Mouse (Mus musculus) cerebellum, postnatal 36 days (tissue): Measurements from ENCODE around the gene Hnrnpul1.
"Not testable (repeated sequence)": the region's sequence is repeated elsewhere in the genome, so short reads cannot be mapped to it uniquely, and the experiment has no call there.

Experiments used
- DNase-seq, 2 experiments: peaks; one replicate each; pipeline ENCODE4 v3.0.0; 2021 to 2022; ENCODE audit warnings: mixed read lengths in 2 of 2

The Hnrnpul1 gene

DNA sequence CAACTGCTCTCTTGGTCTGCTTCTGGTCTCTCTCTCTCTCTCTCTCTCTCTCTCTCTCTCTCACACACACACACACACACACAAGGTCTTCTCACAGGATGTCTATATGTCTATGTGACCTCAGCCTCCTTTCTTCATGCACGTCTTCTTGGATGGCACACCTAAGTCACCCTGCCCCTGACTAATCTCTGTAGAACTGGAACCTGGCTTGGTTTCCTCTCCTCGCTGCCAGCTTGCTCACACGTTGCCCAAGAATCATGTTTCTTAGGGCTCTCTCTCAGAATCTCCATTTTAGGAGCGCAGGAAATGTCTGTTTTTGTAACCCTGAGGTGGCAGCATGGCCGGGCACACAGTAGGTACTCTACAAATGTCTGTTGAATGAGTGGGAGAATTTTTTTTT is 25.5 kb upstream of the Hnrnpul1 start:
- DNase-seq: no peak

GRCm38 (mm10) chr7:25768229-25768628 is 13.7 kb upstream of the Hnrnpul1 start:
- no peak for DNase-seq

- DNase-seq: no peak
Measured at GRCm38 (mm10) chr7:25766108-25766507, 11.6 kb upstream of the Hnrnpul1 start.

DNA sequence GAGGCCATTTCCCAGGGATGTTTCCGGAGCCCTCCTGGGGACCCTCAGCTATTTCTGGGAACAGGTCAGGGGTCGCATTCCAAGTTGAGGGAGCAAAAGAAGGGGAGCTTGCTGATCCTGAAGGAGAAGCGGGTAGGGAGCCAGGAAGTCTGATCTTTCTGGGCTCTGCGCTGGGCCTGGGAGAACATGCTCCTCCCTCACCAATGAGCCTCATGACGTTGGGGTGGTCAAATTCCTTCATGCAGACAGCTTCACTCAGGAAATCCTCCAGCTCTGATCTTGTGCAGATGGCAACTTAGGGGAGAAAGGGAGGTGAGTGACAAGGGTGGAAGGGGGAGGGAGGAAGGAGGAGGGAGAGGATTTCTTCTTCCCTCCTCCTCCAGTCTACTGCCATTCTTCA is 9.7 kb upstream of the Hnrnpul1 start:
- DNase-seq: no peak

DNA sequence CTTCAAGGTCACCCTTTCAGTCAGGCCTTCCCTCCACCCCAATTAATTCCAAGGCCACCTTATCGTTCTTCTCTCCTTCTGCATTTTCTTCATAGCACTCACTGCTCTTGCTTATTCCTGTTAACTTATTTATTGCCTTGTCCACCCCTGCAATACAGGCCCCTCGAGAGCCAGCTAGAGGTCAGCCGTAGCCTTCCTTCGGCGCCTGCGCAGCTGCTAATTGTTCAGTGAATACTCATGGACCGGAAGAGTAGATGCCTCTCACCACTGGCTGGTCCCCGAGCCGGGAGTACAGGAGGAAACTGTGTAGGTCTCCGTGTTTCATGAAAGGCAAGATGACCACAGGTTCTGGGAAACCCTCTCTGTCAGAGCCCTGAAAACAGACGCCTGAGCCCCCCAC is 9.1 kb upstream of the Hnrnpul1 start:
- DNase-seq: no peak

GRCm38 (mm10) chr7:25761354-25761753 is 6.8 kb upstream of the Hnrnpul1 start:
- no peak for DNase-seq

GRCm38 (mm10) chr7:25756011-25756410 is 1.5 kb upstream of the Hnrnpul1 start:
- peak; percentile 84 to 89 for DNase-seq

GRCm38 (mm10) chr7:25755468-25755833 is 894 bp upstream of the Hnrnpul1 start:
- peak in 1 of 2 experiments; percentile 60 for DNase-seq

- no peak for DNase-seq
Measured at GRCm38 (mm10) chr7:25754439-25754737, 169 bp downstream of the Hnrnpul1 start.

GRCm38 (mm10) chr7:25753643-25754438 is 716 bp downstream of the Hnrnpul1 start:
- DNase-seq: peak in 1 of 2 experiments; percentile 53

DNA sequence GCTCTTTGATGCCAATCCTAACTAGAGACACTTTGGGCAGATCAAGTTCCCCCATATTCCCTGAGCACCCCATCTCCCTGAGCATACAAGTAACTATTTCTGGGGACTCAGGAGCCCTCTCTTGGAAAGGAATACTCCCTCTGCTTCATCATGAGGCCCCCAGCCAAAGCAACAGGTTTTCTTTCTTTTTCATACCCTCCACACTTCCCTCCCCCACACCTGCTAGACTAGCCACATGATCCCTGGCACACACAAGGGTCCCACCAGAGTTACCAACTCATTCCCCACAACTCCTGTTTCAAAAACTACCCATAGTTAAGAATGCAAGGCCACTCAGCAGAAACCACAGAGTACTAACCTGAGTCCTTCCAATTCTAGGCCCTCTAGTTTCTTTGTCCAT is 1.5 kb downstream of the Hnrnpul1 start:
- DNase-seq: no peak

DNA sequence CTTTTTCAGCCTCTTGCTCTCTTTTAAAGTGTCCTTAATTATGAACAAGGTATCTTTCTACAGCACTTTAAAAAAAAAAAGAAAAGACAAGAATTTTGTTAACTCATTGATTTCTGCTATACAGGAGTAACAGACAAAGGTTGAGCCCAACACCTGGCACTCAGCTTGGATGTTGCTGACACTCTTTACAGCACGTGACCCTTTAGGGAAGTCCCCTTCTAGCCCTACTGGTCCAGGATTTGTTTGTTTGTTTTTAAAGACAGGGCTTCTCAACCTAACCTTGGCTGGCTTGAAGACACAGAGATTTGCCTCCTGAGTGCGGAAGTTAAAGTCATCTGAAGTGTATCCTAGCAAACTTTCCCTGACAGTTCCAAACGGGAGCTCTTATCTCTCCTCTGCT is 7.7 kb downstream of the Hnrnpul1 start:
- DNase-seq: no peak

- DNase-seq: no peak
Measured at GRCm38 (mm10) chr7:25738277-25738676, 16.3 kb downstream of the Hnrnpul1 start.

- DNase-seq: no peak
Measured at GRCm38 (mm10) chr7:25736920-25737319, 17.6 kb downstream of the Hnrnpul1 start.

GRCm38 (mm10) chr7:25734991-25735390 is 19.6 kb downstream of the Hnrnpul1 start:
- no peak for DNase-seq

DNA sequence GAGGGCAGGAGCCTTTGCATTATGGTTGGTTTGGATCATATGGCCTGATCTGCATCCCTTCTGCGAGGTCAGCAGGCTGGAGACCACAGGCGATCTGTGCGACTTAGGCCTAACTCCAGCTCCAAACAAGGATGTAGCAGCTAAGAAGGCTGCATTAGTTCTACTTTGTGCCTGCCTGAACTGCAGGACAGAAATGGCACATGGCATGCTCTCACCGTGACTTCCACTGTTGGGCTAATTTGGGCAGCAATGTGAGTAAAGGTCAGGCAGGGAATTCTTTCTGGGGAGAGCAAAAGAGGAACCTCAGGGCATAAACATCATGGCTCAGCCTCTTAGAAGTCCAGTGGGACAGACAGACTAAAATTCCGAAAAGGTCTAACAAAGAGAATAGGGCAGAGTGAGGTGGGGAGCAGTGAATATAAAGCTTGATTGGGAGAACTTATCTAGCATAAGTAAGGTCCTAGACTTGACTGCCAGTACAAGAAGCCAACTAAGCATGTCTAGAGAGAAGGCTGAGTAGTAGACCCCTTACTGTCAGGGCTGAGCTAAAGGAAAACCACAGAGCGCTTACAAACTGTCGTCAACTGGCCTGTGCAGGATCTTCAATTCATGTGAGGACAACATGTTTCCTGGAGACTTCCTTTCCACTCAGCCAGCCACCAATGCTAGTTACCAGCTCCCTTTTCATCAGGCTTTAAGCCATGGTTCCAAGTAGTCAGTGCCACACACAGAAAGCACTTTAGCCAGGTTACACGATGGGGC is 23.1 kb downstream of the Hnrnpul1 start:
- no peak for DNase-seq

- no peak for DNase-seq
Measured at GRCm38 (mm10) chr7:25729862-25730261, 24.7 kb downstream of the Hnrnpul1 start.

DNA sequence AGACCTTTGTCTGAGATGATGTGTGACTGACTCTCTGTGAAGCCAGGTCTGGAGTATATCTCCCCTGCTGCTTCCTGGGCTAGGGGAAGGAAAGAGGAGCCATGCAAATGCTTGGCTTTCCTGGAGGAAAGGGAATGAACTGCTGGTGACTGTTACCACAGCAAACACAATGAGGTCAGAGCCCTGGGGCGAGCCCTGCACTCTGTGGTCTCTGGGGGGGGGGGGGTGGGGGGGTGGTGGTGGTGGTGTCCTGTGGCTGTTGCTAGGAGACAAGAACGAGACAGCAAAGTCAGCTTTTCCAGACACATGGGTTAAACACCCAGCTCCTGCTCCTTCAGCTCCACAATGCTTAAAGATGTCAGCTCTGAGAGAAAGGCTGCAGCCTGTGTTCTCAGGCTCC is 25.2 kb downstream of the Hnrnpul1 start:
- no peak for DNase-seq

- DNase-seq: no peak
Measured at GRCm38 (mm10) chr7:25727800-25728199, 26.8 kb downstream of the Hnrnpul1 start.

GRCm38 (mm10) chr7:25725886-25726285 is 28.7 kb downstream of the Hnrnpul1 start:
- no peak for DNase-seq

GRCm38 (mm10) chr7:25721776-25722175 is 32.8 kb downstream of the Hnrnpul1 start:
- not testable (repeated sequence) for DNase-seq

DNA sequence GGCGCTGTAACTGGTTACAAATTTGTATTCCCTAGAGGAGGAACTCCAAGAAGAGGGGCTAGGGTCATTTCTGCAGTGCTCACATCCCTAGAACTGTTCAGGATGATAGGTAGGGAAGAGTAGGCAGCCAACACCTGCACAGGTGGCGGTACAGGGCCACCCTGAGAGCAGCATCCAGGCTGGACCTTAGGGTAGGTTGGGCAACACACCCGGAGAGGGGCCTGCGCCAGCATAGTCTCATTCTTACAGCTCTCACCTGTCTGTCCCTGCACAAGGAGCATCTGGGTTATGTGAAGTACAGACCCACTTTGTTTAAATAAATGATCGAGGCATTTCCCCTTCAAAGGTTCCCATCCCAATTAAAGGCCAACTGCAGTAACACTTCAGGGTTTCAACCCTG is 33.8 kb downstream of the Hnrnpul1 start:
- DNase-seq: no peak

DNA sequence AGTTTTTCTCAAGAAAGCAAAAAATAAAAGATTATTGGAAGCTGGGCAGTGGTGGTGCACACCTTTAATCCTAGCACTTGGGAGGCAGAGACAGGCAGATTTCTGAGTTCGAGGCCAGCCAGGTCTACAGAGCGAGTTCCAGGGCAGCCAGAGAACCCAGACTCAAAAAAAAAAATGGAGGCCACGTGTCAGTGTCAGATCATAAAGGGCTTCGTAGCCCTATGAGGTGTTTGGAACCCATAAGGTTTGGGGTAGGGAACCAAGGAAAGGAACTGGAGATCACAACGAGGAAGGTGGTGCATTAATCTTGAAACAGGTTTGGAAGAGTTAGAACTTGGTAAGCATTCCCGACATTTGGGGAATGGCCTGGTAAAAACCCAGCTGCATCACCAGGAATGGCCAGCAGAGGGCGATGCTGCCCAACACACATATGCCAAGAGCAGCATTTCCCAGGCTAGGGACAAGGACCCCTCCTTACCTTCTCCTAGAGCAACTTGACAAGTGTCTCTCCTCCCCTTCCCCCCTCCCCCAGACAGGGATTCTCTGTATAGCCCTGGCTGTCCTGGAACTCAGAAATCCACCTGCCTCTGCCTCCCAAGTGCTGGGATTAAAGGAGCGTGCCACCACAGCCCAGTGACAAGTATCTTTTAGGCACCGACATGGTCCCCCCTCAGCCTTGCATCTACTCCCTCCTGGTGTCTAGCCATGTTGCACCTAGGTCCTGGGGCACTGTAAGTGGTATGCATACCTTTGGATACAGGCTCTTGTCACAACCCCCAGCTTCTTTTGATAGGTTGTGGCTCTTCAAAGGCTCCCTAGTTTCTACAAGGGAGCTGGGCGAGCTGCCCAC is 34.6 kb downstream of the Hnrnpul1 start:
- DNase-seq: peak; percentile 77 to 85
